Mouse (Mus musculus) 416B (cell line): ENCODE results near the gene Spred1.

Source experiments
- DNase-seq: peaks from one replicate; pipeline ENCODE4 v3.0.0; 2011; ENCODE audit warnings: low read depth

The Spred1 gene

DNA sequence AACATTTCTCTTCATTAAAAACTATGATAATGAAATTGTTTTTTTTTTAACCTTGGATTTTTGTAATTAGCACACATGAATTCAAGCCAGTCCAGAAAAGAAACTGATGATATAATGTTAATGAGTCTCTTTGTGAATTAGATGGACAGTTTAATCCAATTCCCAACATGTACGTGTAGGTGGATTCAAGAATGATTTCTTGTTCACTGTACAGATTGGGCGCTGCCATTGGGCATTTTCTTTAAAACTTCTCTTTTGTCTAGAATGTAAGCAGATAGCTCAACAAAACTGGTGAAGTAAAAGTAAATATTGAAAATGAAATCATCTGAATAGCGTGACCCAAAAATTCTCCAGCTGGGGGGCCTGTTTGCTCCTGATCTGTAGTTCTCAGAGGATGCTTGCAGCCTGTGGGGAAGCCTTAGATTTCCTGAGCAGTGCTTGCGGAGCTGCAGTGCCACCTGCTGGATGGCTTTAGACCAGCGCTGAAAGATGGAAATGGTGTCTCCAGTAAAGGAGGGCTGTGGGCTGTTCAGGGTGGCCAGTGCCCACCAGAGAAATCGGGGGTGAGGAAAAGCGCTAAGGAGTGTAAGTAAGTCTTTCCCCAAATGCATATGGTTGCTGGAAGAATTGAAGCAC, 59.2 kb downstream of the Spred1 start:
- peak; percentile 81 for DNase-seq

DNA sequence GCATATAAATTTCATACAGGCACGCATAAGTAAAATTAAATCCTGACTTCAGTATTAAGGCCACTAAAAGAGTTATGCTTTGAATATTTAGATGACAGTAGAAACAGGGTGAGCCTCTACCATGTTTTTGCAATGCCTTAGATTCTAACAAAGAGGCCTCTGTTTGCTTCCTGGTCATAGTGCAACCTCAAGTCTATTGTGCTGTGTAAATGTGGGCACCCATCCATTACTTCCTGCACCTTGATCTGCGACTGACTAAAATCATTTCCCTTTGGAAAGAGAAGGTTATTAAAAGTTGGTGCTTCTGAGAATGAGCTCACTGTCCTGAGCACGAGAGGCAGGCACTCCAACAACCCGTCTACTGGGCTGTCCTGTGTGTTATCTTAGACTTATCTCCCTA, 64.4 kb downstream of the Spred1 start:
- DNase-seq: no peak

GRCm38 (mm10) chr2:117190915-117191314, 69.7 kb downstream of the Spred1 start:
- no peak for DNase-seq

DNA sequence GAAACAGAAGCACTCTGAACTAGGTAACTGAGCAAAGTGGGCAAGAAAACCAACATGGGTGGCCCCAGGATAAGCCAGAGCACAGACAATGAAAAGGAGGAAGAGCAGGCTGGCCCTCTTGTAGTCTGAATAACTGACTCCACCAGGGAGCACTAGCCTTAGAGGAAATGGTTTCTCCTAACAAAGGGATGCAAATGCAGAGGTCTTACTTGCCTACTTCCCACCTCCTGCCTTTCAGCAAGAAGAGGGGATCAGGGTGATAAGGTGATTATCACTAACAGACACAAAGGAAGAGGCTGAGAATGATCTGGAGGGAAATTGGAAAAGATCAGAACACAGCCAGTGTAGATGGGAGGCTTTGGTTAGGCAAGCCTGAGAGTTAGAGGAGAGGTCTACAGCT, 73.1 kb downstream of the Spred1 start:
- no peak for DNase-seq

DNA sequence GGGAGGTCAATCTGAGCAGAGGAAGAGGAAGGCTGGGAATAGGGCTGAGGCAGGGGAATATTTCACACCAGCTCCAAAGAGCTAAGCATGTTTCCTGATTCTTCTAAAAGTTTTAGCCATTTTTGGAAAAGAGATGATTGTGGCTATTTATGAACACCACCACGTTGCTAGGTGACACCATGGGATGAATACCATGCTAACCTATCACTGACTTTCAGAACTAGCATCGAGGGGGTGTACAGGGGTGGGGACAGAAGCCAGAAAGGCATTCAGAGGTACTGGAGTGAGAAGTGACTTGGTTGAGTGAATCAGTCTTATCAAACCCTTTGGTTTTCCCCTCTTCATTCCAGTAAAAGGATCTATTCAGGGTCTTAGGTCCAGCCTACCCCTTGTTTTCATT, 74.0 kb downstream of the Spred1 start:
- DNase-seq: no peak

GRCm38 (mm10) chr2:117195578-117195977, 74.4 kb downstream of the Spred1 start:
- no peak for DNase-seq

- DNase-seq: no peak
Observed at GRCm38 (mm10) chr2:117200869-117201338, 79.7 kb downstream of the Spred1 start.

GRCm38 (mm10) chr2:117203350-117203749, 82.2 kb downstream of the Spred1 start:
- no peak for DNase-seq

GRCm38 (mm10) chr2:117204534-117204933, 83.4 kb downstream of the Spred1 start:
- DNase-seq: no peak

GRCm38 (mm10) chr2:117205066-117205465, 83.9 kb downstream of the Spred1 start:
- DNase-seq: no peak

GRCm38 (mm10) chr2:117210416-117211085, 89.4 kb downstream of the Spred1 start:
- DNase-seq: peak; percentile 29

DNA sequence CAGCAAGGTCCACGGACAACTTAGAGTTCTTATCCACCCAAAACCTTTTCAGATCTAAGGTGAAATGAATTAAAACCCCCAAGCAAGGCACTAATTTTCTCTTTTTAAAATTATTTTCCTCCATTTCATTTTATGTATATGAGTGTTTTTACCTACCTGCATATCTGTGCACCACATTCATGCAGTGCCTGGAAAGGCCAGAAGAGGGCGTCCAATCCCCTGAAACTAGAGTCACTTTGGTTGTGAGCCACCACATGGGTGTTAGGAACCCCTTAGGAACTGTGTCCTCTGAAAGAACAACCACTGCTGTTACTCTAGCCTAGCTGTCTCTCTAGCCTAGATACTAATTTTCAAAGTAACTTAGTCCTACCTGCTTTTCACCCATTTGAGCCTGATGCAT, 95.0 kb downstream of the Spred1 start:
- DNase-seq: peak; percentile 38

GRCm38 (mm10) chr2:117217695-117218216, 96.6 kb downstream of the Spred1 start:
- DNase-seq: no peak

- peak; percentile 47 for DNase-seq
Observed at GRCm38 (mm10) chr2:117219536-117219935, 98.4 kb downstream of the Spred1 start.

DNA sequence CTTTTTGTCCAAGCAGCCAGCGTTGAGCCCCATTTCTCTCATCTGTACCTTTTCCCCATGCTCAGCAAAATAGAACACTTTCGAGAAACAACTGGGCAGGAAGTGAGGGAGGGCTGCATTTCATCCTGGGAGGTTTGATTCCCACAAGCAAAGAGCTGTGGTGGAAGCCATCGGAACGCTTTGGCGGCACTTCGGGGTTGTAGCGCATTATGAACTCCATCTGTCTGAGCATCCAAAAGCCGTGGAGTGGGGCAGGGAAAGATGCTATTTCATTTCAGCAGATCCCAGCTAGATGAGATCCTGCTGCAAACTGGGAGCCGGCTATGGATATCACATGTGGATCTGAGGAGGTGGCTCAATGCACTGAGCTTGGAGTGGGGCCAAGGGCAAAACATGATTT, 101.5 kb downstream of the Spred1 start:
- no peak for DNase-seq

- DNase-seq: no peak
Observed at GRCm38 (mm10) chr2:117228601-117229125, 107.5 kb downstream of the Spred1 start.

- no peak for DNase-seq
Observed at GRCm38 (mm10) chr2:117230261-117230660, 109.1 kb downstream of the Spred1 start.

DNA sequence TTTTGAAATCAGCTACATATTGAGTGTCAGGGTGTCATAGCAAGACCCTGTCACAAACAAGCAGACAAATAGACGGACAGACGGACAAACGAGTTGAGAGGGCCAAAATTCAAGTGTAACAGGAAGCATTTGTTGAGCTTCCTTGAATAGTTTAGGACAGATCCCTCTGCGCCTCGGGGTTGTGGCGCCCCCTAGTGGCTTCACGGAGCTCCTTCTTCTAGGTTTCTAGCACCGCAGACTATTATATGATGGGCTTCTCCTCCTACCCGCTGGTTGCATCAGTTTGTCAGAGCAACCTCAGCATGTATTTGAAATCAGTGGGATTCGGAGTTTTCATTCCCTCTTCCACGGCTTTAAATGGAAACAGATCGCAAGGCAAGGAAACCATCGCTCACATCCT, 110.1 kb downstream of the Spred1 start:
- peak; percentile 89 for DNase-seq
